Mouse (Mus musculus): ENCODE data around the gene Efhc1. TPM values are rescaled to one million over a fixed set of nuclear protein-coding genes. Genes with fewer than 3 reads are reported as not detected.

Gene Efhc1
- 0.81 and 1.9 TPM in 2 replicates for polyA plus RNA-seq (2014; fragmentation: Nextera tagmentation; extraction: Ambion mirVana)

- Histone ChIP-seq H3K4me2 (ENCODE audit: low read length) (peak within 1 kb of the TSS; percentile 69), H3K9ac (ENCODE audit: low read length) (peak within 1 kb of the TSS; percentile 55), H3K4me1 (ENCODE audit: control insufficient read depth in 2 of 2, insufficient read depth in 2 of 2, low read length in 2 of 2) (peaks cover 5 to 7% of the 10 kb centered on the region in 2 experiments; a peak in 2 of 4 replicates), H3K27me3 (ENCODE audit: control insufficient read depth, insufficient read depth, low read length) (no peaks in the 10 kb centered on the region), H3K36me3 (ENCODE audit: control insufficient read depth, insufficient read depth, low read length) (no peaks in the 10 kb centered on the region), H3K27ac (replicated peaks in 1 of 2; ENCODE audit: control insufficient read depth in 1 of 2, insufficient read depth in 1 of 2, low read depth in 2 of 2, low read length in 2 of 2) (peak within 1 kb of the TSS; percentile 53 to 67), H3K4me3 (ENCODE audit: control insufficient read depth in 1 of 2, insufficient read depth in 1 of 2, low read depth in 1 of 2, low read length in 2 of 2) (peak within 1 kb of the TSS; percentile 54), H3K9me3 (ENCODE audit: control insufficient read depth, low read length) (no peaks in the 10 kb centered on the region)
- under 1% methylated on average over 22 of the region's 23 CpGs for WGBS
- peak; percentile 95 for ATAC-seq (ENCODE audit: insufficient number of reproducible peaks, insufficient read depth, low FRiP score, low read depth)
Observed at GRCm38 (mm10) chr1:20951300-20951763, at the start of gene Efhc1. Efhc1 (plus strand) TSS chr1:20951626.

GRCm38 (mm10) chr1:20905501-20906127 is 45.8 kb upstream of the Efhc1 start:
- Histone ChIP-seq H3K36me3 (ENCODE audit: control insufficient read depth, insufficient read depth, low read length) (no peaks in the 10 kb centered on the region), H3K4me1 (ENCODE audit: control insufficient read depth in 2 of 2, insufficient read depth in 2 of 2, low read length in 2 of 2) (0 out of 4 replicates have a peak, but pooled peaks cover 0 to 4% of the 10 kb centered on the region in 2 experiments), H3K27ac (replicated peaks in 1 of 2; ENCODE audit: control insufficient read depth in 1 of 2, insufficient read depth in 1 of 2, low read depth in 2 of 2, low read length in 2 of 2) (no peak overlapping the region), H3K4me2 (ENCODE audit: low read length) (no peak overlapping the region), H3K9ac (ENCODE audit: low read length) (no peak overlapping the region), H3K9me3 (ENCODE audit: control insufficient read depth, low read length) (no peaks in the 10 kb centered on the region), H3K27me3 (ENCODE audit: control insufficient read depth, insufficient read depth, low read length) (no peaks in the 10 kb centered on the region), H3K4me3 (ENCODE audit: control insufficient read depth in 1 of 2, insufficient read depth in 1 of 2, low read depth in 1 of 2, low read length in 2 of 2) (no peak overlapping the region)
- no peak for ATAC-seq (ENCODE audit: insufficient number of reproducible peaks, insufficient read depth, low FRiP score, low read depth)
- WGBS = 87% methylated on average over 8 of the region's 8 CpGs

GRCm38 (mm10) chr1:20906128-20906515 is 45.3 kb upstream of the Efhc1 start:
- H3K4me2 ChIP-seq (ENCODE audit: low read length) = no peak overlapping the region
- H3K36me3 ChIP-seq (ENCODE audit: control insufficient read depth, insufficient read depth, low read length) = no peaks in the 10 kb centered on the region
- ATAC-seq (ENCODE audit: insufficient number of reproducible peaks, insufficient read depth, low FRiP score, low read depth) = no peak
- no peak overlapping the region for H3K27ac ChIP-seq (replicated peaks in 1 of 2; ENCODE audit: control insufficient read depth in 1 of 2, insufficient read depth in 1 of 2, low read depth in 2 of 2, low read length in 2 of 2)
- 91% methylated on average over 9 of the region's 9 CpGs for WGBS
- H3K4me3 ChIP-seq (ENCODE audit: control insufficient read depth in 1 of 2, insufficient read depth in 1 of 2, low read depth in 1 of 2, low read length in 2 of 2) = no peak overlapping the region
- H3K4me1 ChIP-seq (ENCODE audit: control insufficient read depth in 2 of 2, insufficient read depth in 2 of 2, low read length in 2 of 2) = 0 out of 4 replicates have a peak, but pooled peaks cover 0 to 4% of the 10 kb centered on the region in 2 experiments
- no peaks in the 10 kb centered on the region for H3K9me3 ChIP-seq (ENCODE audit: control insufficient read depth, low read length)
- no peak overlapping the region for H3K9ac ChIP-seq (ENCODE audit: low read length)
- H3K27me3 ChIP-seq (ENCODE audit: control insufficient read depth, insufficient read depth, low read length) = no peaks in the 10 kb centered on the region

- no peak overlapping the region for H3K9ac ChIP-seq (ENCODE audit: low read length)
- H3K9me3 ChIP-seq (ENCODE audit: control insufficient read depth, low read length) = no peaks in the 10 kb centered on the region
- 0 out of 4 replicates have a peak, but pooled peaks cover 0 to 4% of the 10 kb centered on the region in 2 experiments for H3K4me1 ChIP-seq (ENCODE audit: control insufficient read depth in 2 of 2, insufficient read depth in 2 of 2, low read length in 2 of 2)
- H3K36me3 ChIP-seq (ENCODE audit: control insufficient read depth, insufficient read depth, low read length) = no peaks in the 10 kb centered on the region
- H3K4me2 ChIP-seq (ENCODE audit: low read length) = no peak overlapping the region
- WGBS = 56% methylated on average over 4 of the region's 4 CpGs
- no peaks in the 10 kb centered on the region for H3K27me3 ChIP-seq (ENCODE audit: control insufficient read depth, insufficient read depth, low read length)
- ATAC-seq (ENCODE audit: insufficient number of reproducible peaks, insufficient read depth, low FRiP score, low read depth) = no peak
- H3K4me3 ChIP-seq (ENCODE audit: control insufficient read depth in 1 of 2, insufficient read depth in 1 of 2, low read depth in 1 of 2, low read length in 2 of 2) = no peak overlapping the region
- H3K27ac ChIP-seq (replicated peaks in 1 of 2; ENCODE audit: control insufficient read depth in 1 of 2, insufficient read depth in 1 of 2, low read depth in 2 of 2, low read length in 2 of 2) = no peak overlapping the region
Observed at GRCm38 (mm10) chr1:20908541-20908940, 42.9 kb upstream of the Efhc1 start.

- 53% methylated on average over 2 of the region's 2 CpGs for WGBS
- H3K9ac ChIP-seq (ENCODE audit: low read length) = no peak overlapping the region
Observed at GRCm38 (mm10) chr1:20912115-20912514, 39.3 kb upstream of the Efhc1 start.

GRCm38 (mm10) chr1:20912527-20913171 is 38.8 kb upstream of the Efhc1 start:
- Histone ChIP-seq H3K4me1 (ENCODE audit: control insufficient read depth in 2 of 2, insufficient read depth in 2 of 2, low read length in 2 of 2) (no peaks in the 10 kb centered on the region; a peak in 1 of 4 replicates), H3K27ac (replicated peaks in 1 of 2; ENCODE audit: control insufficient read depth in 1 of 2, insufficient read depth in 1 of 2, low read depth in 2 of 2, low read length in 2 of 2) (no peak overlapping the region), H3K36me3 (ENCODE audit: control insufficient read depth, insufficient read depth, low read length) (no peaks in the 10 kb centered on the region), H3K9me3 (ENCODE audit: control insufficient read depth, low read length) (no peaks in the 10 kb centered on the region), H3K4me3 (ENCODE audit: control insufficient read depth in 1 of 2, insufficient read depth in 1 of 2, low read depth in 1 of 2, low read length in 2 of 2) (no peak overlapping the region), H3K27me3 (ENCODE audit: control insufficient read depth, insufficient read depth, low read length) (no peaks in the 10 kb centered on the region), H3K9ac (ENCODE audit: low read length) (no peak overlapping the region), H3K4me2 (ENCODE audit: low read length) (no peak overlapping the region)
- ATAC-seq (ENCODE audit: insufficient number of reproducible peaks, insufficient read depth, low FRiP score, low read depth) = no peak
- WGBS = 55% methylated on average over 13 of the region's 13 CpGs

More at GRCm38 (mm10) chr1:20912115-20912514, 39.3 kb upstream of the Efhc1 start:
- Histone ChIP-seq H3K27ac (replicated peaks in 1 of 2; ENCODE audit: control insufficient read depth in 1 of 2, insufficient read depth in 1 of 2, low read depth in 2 of 2, low read length in 2 of 2) (no peak overlapping the region), H3K4me3 (ENCODE audit: control insufficient read depth in 1 of 2, insufficient read depth in 1 of 2, low read depth in 1 of 2, low read length in 2 of 2) (no peak overlapping the region), H3K27me3 (ENCODE audit: control insufficient read depth, insufficient read depth, low read length) (no peaks in the 10 kb centered on the region), H3K4me1 (ENCODE audit: control insufficient read depth in 2 of 2, insufficient read depth in 2 of 2, low read length in 2 of 2) (no peaks in the 10 kb centered on the region), H3K36me3 (ENCODE audit: control insufficient read depth, insufficient read depth, low read length) (no peaks in the 10 kb centered on the region), H3K4me2 (ENCODE audit: low read length) (no peak overlapping the region), H3K9me3 (ENCODE audit: control insufficient read depth, low read length) (no peaks in the 10 kb centered on the region)
- ATAC-seq (ENCODE audit: insufficient number of reproducible peaks, insufficient read depth, low FRiP score, low read depth) = no peak

- no peak overlapping the region for H3K4me3 ChIP-seq (ENCODE audit: control insufficient read depth in 1 of 2, insufficient read depth in 1 of 2, low read depth in 1 of 2, low read length in 2 of 2)
- H3K27me3 ChIP-seq (ENCODE audit: control insufficient read depth, insufficient read depth, low read length) = no peaks in the 10 kb centered on the region
- ATAC-seq (ENCODE audit: insufficient number of reproducible peaks, insufficient read depth, low FRiP score, low read depth) = no peak
- no peak overlapping the region for H3K27ac ChIP-seq (replicated peaks in 1 of 2; ENCODE audit: control insufficient read depth in 1 of 2, insufficient read depth in 1 of 2, low read depth in 2 of 2, low read length in 2 of 2)
- H3K9ac ChIP-seq (ENCODE audit: low read length) = no peak overlapping the region
- no peaks in the 10 kb centered on the region for H3K36me3 ChIP-seq (ENCODE audit: control insufficient read depth, insufficient read depth, low read length)
- WGBS = 86% methylated on average over 3 of the region's 3 CpGs
- H3K9me3 ChIP-seq (ENCODE audit: control insufficient read depth, low read length) = no peaks in the 10 kb centered on the region
- no peak overlapping the region for H3K4me2 ChIP-seq (ENCODE audit: low read length)
- no peaks in the 10 kb centered on the region; a peak in 1 of 4 replicates for H3K4me1 ChIP-seq (ENCODE audit: control insufficient read depth in 2 of 2, insufficient read depth in 2 of 2, low read length in 2 of 2)
Observed at GRCm38 (mm10) chr1:20914769-20915168, 36.7 kb upstream of the Efhc1 start.
